Mouse (Mus musculus) frontal cortex, postnatal 10 days (tissue): ENCODE measurements around the gene Ttc27.

Experiments
- DNase-seq, 2 experiments: peaks; one replicate each; pipeline ENCODE4 v3.0.0; 2022; ENCODE audit warnings: low spot score in 2 of 2, mixed read lengths in 1 of 2

The Ttc27 gene

GRCm38 (mm10) chr17:74830851-74831250, 113.3 kb downstream of the Ttc27 start:
- DNase-seq = no peak

DNA sequence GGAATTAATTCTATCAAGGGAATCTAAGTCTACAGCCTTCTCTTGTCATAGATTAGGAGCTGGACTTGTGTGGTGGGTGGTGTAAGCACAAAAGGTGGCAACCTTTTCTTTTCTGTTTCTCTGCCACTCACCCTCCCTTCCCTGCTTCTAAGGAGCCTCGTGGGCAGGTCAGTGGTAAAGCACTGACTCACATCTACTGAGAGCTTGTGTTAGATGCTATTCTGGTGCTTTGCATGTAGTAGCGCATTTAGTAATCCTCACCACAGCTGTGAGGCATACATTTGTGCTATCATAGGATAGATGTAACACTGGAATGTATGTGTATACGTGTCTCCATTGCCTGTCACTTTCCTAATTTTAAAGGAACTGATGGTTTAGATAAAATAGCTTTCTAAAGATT, 124.2 kb downstream of the Ttc27 start:
- DNase-seq = no peak

GRCm38 (mm10) chr17:74842603-74843002, 125.1 kb downstream of the Ttc27 start:
- no peak for DNase-seq

DNA sequence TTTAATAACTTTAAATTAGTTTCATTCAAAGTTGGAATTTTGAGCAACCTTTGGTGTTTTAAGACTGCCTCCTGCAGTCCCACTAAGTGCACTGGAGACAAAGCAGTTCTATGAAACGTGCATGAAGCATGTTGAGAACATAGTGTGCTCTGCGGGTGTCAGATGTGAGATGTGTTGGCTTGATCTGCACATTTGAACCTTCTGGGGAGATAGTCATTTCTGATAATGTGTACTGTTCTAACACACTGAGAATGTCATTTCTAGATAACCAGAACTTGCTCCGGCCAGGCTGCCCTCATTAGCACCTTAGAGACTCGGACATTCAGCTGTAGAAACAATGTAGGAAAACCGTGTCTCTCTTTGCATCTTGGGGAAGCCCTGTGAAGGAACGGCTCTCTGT, 126.0 kb downstream of the Ttc27 start:
- no peak for DNase-seq

DNA sequence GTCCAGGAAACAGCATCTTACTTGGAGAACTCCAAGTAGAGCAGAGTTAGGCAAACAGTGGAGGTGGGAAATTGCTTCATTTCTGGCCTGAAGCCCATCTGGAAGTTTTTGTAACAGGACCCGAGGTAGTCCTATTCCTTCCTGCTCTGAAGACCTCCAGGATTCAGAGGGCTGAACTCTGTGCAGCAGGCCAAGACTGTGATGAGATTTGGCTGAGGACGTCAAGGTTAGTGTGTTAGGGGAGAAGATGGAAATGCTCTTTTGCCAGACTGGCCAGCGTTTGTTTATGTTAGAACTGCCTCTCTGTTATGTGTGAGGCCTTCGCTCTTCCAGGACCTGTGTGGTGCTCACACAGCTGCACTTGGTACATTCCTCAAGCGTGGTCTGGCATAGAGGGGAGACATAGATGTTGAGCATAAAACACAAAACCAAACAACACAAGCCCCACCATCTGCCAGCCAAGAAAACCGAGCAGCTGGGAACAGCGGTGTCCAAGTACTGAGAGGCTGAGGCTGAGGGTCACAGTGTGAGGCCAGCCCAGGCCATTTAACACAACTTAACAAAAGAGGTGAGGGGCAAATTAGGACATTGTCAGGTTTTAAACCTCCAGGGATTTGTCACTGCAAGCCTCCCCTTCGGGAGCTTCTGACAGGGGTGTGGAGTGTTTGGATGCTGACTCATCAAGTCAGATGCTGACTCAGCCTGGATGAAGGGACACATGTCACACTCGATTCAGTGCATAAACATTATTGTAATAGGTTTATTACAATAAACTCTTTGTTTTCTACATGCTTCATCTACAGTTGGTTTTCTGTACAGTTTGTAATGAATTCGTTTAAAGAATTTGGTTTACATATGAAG, 128.7 kb downstream of the Ttc27 start:
- DNase-seq = no peak

DNA sequence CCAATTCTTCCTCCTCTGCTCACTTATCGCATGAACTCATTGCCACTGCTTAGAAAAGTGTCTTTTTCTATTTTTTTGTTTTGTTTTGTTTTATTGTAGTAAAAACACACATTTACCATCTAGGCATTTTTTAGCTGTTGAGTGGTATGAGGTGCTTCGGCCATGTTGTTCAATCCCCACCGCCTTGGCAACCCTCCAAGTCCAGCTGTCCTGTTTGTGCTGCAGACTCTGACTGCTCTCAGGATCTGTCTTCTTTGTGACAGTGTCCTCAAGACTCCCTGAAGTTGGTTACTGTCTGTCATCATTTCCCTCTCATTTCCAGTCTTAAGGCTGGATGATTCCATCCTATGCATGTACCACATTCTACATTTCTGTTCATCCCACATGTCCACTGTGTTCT, 132.7 kb downstream of the Ttc27 start:
- no peak for DNase-seq

- DNase-seq = no peak
Observed at GRCm38 (mm10) chr17:74859298-74859697, 141.8 kb downstream of the Ttc27 start.

DNA sequence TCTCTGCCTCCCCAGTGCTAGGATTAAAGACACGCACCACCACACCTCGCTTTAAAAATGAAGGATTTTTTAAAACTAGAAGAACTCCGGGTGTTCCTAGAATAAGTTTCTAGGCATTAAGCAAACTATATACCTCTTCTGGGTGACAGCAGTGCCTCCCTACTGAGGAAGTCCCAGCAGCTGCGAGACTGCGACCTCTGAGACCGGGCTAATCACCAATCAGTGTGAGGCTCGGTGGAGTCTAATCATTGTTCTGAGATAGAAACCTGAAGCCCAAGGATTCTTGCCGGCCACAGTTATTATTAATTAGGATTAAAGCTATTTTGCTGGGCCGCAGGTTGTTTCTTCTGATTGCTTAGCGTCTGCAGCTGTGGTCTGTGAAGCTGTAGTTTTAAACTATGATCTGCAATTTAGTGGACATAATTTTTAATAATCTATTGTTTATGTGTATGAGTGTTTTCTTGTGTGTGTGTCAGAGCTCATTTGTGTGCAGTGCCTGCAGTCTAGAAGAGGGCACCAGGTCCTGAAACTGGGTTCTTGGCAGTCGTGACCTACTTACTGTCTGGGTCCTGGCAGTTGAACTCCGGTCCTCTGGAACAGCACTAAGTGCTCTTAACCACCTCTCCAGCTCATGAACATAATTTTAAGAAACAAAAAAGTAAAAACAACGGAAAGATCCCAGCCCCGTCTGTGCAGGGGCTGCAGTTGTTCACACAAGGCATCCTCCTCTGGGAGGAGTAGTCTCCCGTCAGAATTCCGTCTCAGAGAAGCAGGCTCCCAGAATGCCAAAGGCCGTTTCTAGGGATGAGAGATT, 142.9 kb downstream of the Ttc27 start:
- DNase-seq = no peak

GRCm38 (mm10) chr17:74863845-74864244, 146.3 kb downstream of the Ttc27 start:
- no peak for DNase-seq

- DNase-seq = no peak
Observed at GRCm38 (mm10) chr17:74864790-74865548, 147.4 kb downstream of the Ttc27 start.

DNA sequence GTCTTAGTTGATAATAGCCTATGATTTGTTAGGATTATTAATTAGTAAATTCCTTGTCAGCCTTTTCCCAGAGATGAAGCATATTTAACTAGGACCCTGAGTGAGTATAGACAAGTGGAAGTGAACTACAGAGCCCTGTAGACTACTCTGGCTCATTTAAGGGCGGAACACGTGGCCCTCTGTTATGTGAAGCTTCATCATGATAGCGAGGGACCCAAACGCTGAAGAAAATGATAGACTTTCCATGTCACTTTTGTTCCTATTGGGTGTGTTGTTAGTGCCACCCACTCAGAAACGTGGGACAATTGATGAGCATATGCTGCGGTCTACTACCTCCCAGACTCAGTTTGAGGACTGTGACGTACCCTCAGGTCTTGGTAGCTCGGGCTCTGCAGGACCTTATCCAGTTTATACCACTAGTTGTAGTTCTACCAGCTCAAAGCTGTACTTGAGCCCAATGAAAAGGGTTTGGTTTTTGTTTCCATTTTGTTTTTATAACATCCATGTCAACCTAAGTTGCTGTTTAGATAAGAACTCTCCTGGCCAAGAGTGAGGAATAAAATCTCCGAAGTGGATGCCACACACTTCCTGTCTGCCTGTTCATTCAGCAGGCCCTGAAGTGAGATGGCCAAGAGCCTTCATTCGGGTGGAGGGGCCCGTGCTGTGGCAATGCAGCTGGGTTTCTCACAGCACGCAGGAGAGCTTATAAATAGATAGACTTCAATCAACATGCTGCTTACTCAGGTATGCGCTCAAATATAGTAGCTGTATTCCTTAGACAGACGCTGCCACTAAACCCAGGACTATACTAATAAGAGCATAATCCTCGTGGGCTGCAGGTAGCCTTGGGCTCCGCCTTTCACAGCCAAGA, 148.4 kb downstream of the Ttc27 start:
- no peak for DNase-seq

- DNase-seq = no peak
Observed at GRCm38 (mm10) chr17:74866565-74867507, 149.3 kb downstream of the Ttc27 start.

GRCm38 (mm10) chr17:74868185-74868907, 150.8 kb downstream of the Ttc27 start:
- DNase-seq = no peak

- DNase-seq = no peak
Observed at GRCm38 (mm10) chr17:74869556-74869955, 152.0 kb downstream of the Ttc27 start.

- DNase-seq = no peak
Observed at GRCm38 (mm10) chr17:74870177-74871160, 152.9 kb downstream of the Ttc27 start.

DNA sequence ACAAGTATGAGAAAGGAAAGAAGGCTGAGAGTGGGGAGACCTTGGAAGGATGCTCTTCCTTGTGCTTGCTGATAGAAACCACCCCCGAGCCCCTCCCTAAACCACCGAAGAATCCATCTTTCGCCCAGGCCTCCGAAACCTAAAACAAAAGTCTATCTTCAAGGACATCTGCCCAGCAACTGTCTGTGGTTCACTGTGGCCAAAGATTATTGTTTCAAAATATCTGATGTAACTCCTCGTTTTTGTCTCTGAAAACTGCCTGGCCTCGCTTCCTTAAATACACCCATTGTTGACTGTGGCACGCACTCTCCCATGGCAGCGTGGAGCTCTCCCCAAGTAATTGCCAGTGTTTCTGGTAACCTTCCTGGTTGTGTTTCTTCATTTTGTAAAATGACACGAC, 155.0 kb downstream of the Ttc27 start:
- DNase-seq = no peak

DNA sequence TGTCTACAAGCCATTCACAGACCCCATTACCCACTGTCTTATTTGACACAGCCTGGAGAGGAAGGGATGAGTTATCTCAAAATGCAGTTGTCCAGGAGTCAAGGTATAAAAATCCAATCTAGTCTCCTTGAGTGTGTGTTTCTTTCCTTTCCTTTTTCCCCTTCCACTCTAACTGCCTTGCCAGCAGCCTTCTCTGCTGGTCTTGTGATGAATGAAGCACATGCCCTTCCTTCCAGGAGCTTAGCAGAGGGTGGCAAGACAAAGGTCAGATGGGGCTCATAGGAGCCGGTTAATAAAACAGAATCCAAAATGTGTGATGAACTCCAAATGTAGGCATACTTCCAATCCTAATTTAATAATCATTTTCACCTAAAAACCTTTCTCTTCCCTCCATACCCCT, 156.2 kb downstream of the Ttc27 start:
- no peak for DNase-seq

DNA sequence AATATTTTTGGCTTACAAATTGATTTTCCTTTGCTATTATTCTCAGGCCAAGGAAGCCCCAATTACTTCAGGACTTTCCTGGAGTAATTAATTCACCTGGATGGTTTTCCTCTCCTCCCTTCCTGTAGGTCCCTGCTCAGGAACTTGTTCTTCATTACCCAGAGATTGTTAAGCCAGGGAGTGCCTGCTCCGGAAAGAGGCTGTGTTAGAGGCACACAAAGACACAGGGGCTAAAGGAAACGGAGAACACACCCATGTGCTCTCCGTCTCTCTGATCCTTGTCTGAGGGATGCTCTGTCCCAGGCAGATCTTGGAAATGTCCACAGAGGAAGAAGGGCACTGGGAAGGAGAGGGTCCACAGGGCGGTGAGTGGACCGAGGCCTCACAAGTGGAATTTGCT, 158.2 kb downstream of the Ttc27 start:
- no peak for DNase-seq
